Mouse (Mus musculus) liver, adult 2 months (tissue): ENCODE measurements around the gene Irgq. TPM values are rescaled to one million over a fixed set of nuclear protein-coding genes. Genes with fewer than 3 reads are reported as not detected.
A peak's percentile ranks its signal among the peaks of the same experiment; 100 is the strongest.

Source experiments
- DNase-seq: peaks from one replicate; pipeline ENCODE4 v3.0.0-alpha.2; 2011; ENCODE audit warnings: low read depth, low spot score; ENCODE audit errors: extremely low read depth
- H3K27ac ChIP-seq: fragments of 200-500 bp; replicated peaks from 2 replicates; pipeline ENCODE4 v1.5.1; 2012; ENCODE audit warnings: low read depth, mild to moderate bottlenecking, control low read depth, inconsistent platforms, low read length; ENCODE audit not compliant: insufficient read depth
- H3K27me3 ChIP-seq: fragments of 200-500 bp; 2 replicates; pipeline ENCODE4 v1.6.1; 2012; ENCODE audit warnings: mild to moderate bottlenecking, moderate library complexity, low read length, inconsistent platforms; ENCODE audit not compliant: control insufficient read depth, insufficient read depth
- H3K36me3 ChIP-seq: fragments of 200-500 bp; 2 replicates; pipeline ENCODE4 v1.6.1; 2012; ENCODE audit warnings: low read length, inconsistent platforms; ENCODE audit not compliant: control insufficient read depth, insufficient read depth
- H3K4me1 ChIP-seq: fragments of 200-500 bp; 2 replicates; pipeline ENCODE4 v1.6.1; 2011; ENCODE audit warnings: low read length; ENCODE audit not compliant: control insufficient read depth, insufficient read depth
- H3K4me3 ChIP-seq: fragments of 200-500 bp; 2 replicates; pipeline ENCODE4 v1.5.1; 2011; ENCODE audit warnings: low read depth, mild to moderate bottlenecking, control low read depth, low read length, moderate library complexity; ENCODE audit not compliant: insufficient read depth
- H3K79me2 ChIP-seq: fragments of 200-500 bp; 2 replicates; pipeline ENCODE4 v1.6.1; 2012; ENCODE audit warnings: inconsistent platforms, mild to moderate bottlenecking, low read length, moderate library complexity; ENCODE audit not compliant: control insufficient read depth, insufficient read depth
- H3K9ac ChIP-seq: fragments of 200-500 bp; 2 replicates; pipeline ENCODE4 v1.6.1; 2012; ENCODE audit warnings: low read depth, mild to moderate bottlenecking, control low read depth, inconsistent platforms, low read length
- CTCF ChIP-seq: fragments of 200-500 bp; IDR thresholded peaks from 2 replicates; pipeline ENCODE4 v1.5.1; 2011; ENCODE audit warnings: low read depth, low read length, control low read depth
- POLR2A ChIP-seq: fragments of 200-500 bp; IDR thresholded peaks from 2 replicates; pipeline ENCODE4 v1.6.1; 2011; ENCODE audit warnings: low read length, control low read depth; ENCODE audit not compliant: insufficient read depth; ENCODE audit errors: extremely low read depth
- WGBS: fragments of 180-500 bp; shearing (Covaris S2); methylation state at CpG from one replicate; pipeline ENCODE4 v1.1.7; 2018; 5-methylcytosine and 5-hydroxymethylcytosine counted together
- polyA plus RNA-seq: library from polyadenylated mRNA; depleted of rRNA; stranded (reverse); fragments of >200 nt; gene quantifications from 2 replicates; pipeline ENCODE4 v1.2.3, GENCODE M21; 2012
- total RNA-seq: library from RNA; depleted of rRNA; stranded (reverse); fragments of >200 nt; gene quantifications from 2 replicates; pipeline ENCODE4 v1.2.3, GENCODE M21; 2014

Irgq gene
- total and polyA plus RNA-seq, 2 experiments = 3.0 to 14.0 TPM

DNA sequence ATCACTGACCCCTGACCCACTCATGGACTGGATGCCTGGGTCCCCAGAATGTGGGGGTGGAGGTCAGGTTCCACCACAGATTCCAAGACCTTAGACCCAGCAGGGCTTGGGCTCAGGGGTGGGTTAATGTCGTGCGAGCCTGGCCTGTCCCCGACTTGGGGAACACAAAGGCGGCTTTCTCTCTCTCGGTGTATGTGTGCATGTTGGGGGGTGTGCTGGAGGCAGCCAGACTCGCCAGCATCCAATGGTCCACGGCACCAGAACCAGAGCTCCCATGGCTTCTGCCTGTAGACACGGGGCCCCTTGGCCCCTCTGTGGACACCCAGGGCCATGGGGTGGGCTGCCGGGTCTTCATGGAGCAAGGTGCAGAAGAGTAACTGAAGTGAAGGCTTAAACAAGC lies 45.0 kb upstream of the Irgq start:
- no peaks in the 10 kb centered on the region for H3K27me3 ChIP-seq
- H3K4me1 ChIP-seq = no peaks in the 10 kb centered on the region
- H3K4me3 ChIP-seq = no peak overlapping the region
- TF ChIP-seq CTCF (no peak), POLR2A (no peak)
- no peak overlapping the region for H3K27ac ChIP-seq
- DNase-seq = no peak
- H3K36me3 ChIP-seq = no peaks in the 10 kb centered on the region
- H3K79me2 ChIP-seq = no peaks in the 10 kb centered on the region
- 86% methylated on average over 9 of the region's 9 CpGs for WGBS
- H3K9ac ChIP-seq = no peak overlapping the region

DNA sequence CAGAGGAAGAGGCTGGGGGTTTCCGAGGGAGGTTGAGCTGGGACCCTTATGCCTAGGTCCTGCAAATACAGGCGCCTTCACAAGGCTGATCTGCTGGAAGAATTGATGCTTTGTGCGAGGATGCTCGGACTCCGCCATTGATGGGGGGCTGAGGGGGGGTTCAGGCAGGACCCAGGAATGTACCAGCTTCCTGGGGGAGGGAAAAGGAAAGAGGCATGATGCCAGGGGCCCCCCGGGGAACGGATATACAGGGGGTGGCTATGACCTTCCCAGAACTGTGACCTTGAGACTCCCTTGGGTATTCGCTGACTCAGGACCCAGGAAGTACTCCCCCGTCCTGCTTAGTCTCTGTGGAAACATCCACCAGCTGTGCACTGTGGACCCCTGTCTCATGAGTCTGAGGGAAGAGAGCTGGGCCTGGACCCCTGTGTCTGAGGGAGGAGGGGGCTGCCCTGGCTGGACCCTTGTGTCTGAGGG lies 43.8 kb upstream of the Irgq start:
- 67% methylated on average over 9 of the region's 9 CpGs for WGBS
- no peak for TF ChIP-seq POLR2A
- no peak for TF ChIP-seq CTCF
- no peak overlapping the region for H3K27ac ChIP-seq
- H3K4me3 ChIP-seq = no peak overlapping the region
- no peak overlapping the region for H3K9ac ChIP-seq
- no peak for DNase-seq
- H3K36me3 ChIP-seq = no peaks in the 10 kb centered on the region
- no peaks in the 10 kb centered on the region for H3K4me1 ChIP-seq
- no peaks in the 10 kb centered on the region for H3K79me2 ChIP-seq
- no peaks in the 10 kb centered on the region for H3K27me3 ChIP-seq

DNA sequence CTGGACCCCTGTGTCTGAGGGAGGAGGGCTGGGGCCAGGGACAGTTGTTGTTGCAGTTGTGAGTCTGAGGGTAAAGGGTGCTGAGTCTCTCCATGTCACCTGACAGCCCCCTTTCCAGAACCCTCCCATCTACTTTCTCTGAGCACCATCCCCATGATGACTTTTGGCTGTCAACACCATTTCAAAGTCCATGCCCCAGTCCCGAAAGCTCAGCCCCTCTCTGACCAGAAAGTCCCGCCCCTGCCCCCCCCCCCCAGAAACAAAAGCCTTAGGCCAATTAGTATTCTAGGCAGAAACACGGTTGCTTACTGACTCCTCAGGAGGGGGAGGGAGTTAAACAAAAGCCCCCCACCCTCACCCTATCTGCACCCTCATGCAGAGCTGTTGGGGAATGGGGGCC lies 43.1 kb upstream of the Irgq start:
- WGBS = 14% methylated on average over 3 of the region's 3 CpGs
- no peaks in the 10 kb centered on the region for H3K4me1 ChIP-seq
- no peak for DNase-seq
- no peak overlapping the region for H3K4me3 ChIP-seq
- no peaks in the 10 kb centered on the region for H3K79me2 ChIP-seq
- H3K36me3 ChIP-seq = no peaks in the 10 kb centered on the region
- H3K27me3 ChIP-seq = no peaks in the 10 kb centered on the region
- H3K9ac ChIP-seq = no peak overlapping the region
- no peak for TF ChIP-seq POLR2A
- no peak for TF ChIP-seq CTCF
- H3K27ac ChIP-seq = no peak overlapping the region

DNA sequence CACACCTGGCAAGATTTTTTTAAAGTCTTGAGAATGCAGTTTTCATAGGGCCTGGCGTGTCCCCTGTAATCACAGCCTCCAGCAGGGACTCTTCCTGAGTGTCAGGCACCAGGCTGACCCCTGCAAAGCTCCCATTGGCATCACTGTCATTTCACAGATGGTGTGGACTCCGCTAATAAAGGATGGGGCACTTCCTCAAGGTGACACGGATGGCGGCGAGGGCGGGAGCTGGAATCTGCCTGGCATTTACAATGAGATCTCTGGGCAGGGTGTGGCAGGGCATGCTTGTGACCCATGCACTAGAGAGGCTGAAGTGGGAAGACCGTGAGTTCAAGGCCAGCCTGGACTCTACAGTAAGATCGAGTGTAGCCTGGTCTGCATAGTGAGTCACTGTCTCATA lies 42.2 kb upstream of the Irgq start:
- Histone ChIP-seq H3K79me2 (no peaks in the 10 kb centered on the region), H3K4me3 (no peak overlapping the region), H3K4me1 (no peaks in the 10 kb centered on the region), H3K9ac (no peak overlapping the region), H3K27ac (no peak overlapping the region), H3K36me3 (no peaks in the 10 kb centered on the region), H3K27me3 (no peaks in the 10 kb centered on the region)
- DNase-seq = no peak
- 89% methylated on average over 8 of the region's 8 CpGs for WGBS
- TF ChIP-seq POLR2A (no peak), CTCF (no peak)

DNA sequence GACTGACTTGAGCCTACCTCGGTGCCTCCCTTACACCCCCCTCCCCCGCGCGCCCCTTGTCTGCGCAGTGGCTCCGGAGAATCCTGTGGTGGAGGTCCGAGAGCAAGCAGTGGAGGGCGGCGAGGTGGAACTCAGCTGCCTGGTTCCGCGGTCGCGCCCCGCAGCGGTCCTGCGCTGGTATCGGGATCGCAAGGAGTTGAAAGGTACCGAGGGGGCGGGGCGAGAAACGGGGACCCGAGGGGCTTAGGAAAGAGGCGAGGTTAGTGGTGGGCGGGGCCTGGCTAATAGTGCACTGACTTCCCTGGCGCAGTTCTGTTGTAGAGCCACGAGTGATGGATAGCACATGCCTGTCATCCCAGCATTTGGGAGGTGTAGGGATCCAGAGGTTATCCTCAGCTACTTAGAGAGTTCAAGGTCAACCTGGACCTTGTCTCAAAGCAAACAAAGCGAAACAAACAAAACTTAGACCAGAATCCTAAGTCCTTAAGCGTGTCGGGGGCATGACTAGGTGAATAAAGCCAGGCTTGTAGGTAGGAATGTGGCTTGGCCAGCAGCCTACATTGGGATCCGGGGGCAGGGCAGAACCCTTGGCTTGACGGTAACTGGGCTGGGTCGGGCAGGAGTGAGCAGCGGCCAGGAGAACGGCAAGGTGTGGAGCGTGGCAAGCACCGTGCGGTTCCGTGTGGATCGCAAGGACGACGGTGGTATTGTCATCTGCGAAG lies 30.5 kb upstream of the Irgq start:
- peaks cover 4% of the 10 kb centered on the region for H3K4me1 ChIP-seq
- H3K27ac ChIP-seq = no peak overlapping the region
- H3K79me2 ChIP-seq = no peaks in the 10 kb centered on the region
- 9% methylated on average over 43 of the region's 43 CpGs for WGBS
- peak; percentile 59 for DNase-seq
- H3K9ac ChIP-seq = no peak overlapping the region
- H3K4me3 ChIP-seq = no peak overlapping the region
- no peaks in the 10 kb centered on the region for H3K27me3 ChIP-seq
- TF ChIP-seq CTCF (no peak), POLR2A (no peak)
- no peaks in the 10 kb centered on the region for H3K36me3 ChIP-seq

DNA sequence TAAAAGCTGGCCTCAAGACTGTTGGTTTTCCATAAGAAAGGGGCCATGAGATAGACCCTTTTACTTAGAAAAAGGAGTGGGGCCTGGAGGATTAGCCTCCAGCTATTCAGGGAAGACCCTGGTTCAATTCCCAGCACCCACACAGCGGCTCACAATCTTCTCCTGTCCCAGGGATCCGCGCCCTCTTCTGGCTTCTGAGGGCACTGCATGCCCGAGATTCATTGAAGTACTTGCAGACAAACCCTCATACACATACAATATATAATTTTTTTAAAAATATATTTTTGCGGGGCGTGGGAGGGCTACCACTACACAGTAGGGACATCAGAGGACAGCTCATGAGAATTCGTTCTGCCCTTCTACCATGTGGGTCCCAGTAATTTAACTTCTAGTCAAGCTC lies 29.6 kb upstream of the Irgq start:
- peak; percentile 60 for TF ChIP-seq CTCF
- TF ChIP-seq POLR2A = no peak
- Histone ChIP-seq H3K4me1 (peaks cover 9% of the 10 kb centered on the region), H3K79me2 (no peaks in the 10 kb centered on the region), H3K4me3 (no peak overlapping the region), H3K27me3 (no peaks in the 10 kb centered on the region), H3K27ac (no peak overlapping the region), H3K9ac (no peak overlapping the region), H3K36me3 (no peaks in the 10 kb centered on the region)
- no peak for DNase-seq
- 37% methylated on average over 7 of the region's 7 CpGs for WGBS
